Mouse (Mus musculus) heart, embryonic 13.5 days (tissue): ENCODE measurements around the gene Sidt2. TPM values are rescaled to one million over a fixed set of nuclear protein-coding genes. Genes with fewer than 3 reads are reported as not detected.

Experiments
- ATAC-seq: fragments of 200-750 bp; cut with Nextera tagmentation; 2 replicates; pipeline ENCODE4 v1.8.0; 2017; ENCODE audit warnings: moderate TSS enrichment; ENCODE audit not compliant: insufficient number of reproducible peaks, low FRiP score, low TSS enrichment; ENCODE audit errors: extremely low read depth
- H3K27ac ChIP-seq: fragments of 300-500 bp; sonication (generic); replicated peaks from 2 replicates; pipeline ENCODE4 v1.5.1; 2015; ENCODE audit warnings: moderate library complexity, mild to moderate bottlenecking, inconsistent platforms
- H3K27me3 ChIP-seq: fragments of 300-500 bp; sonication (generic); replicated peaks from 2 replicates; pipeline ENCODE4 v1.6.1; 2015; ENCODE audit warnings: mild to moderate bottlenecking, inconsistent platforms
- H3K36me3 ChIP-seq: fragments of 300-500 bp; sonication (generic); 2 replicates; pipeline ENCODE4 v1.6.1; 2015; ENCODE audit warnings: mild to moderate bottlenecking, inconsistent platforms
- H3K4me1 ChIP-seq: fragments of 300-500 bp; sonication (generic); 2 replicates; pipeline ENCODE4 v1.6.1; 2015; ENCODE audit warnings: inconsistent platforms
- H3K4me2 ChIP-seq: fragments of 300-500 bp; sonication (generic); 2 replicates; pipeline ENCODE4 v1.6.1; 2015; ENCODE audit warnings: inconsistent platforms, mild to moderate bottlenecking, moderate library complexity
- H3K4me3 ChIP-seq: fragments of 300-500 bp; sonication (generic); 2 replicates; pipeline ENCODE4 v1.5.1; 2015; ENCODE audit warnings: moderate library complexity, mild to moderate bottlenecking, inconsistent platforms
- H3K9ac ChIP-seq: fragments of 300-500 bp; sonication (generic); 2 replicates; pipeline ENCODE4 v1.6.1; 2015; ENCODE audit warnings: inconsistent platforms, mild to moderate bottlenecking, moderate library complexity
- H3K9me3 ChIP-seq: fragments of 300-500 bp; sonication (generic); 2 replicates; pipeline ENCODE4 v1.6.1; 2016; ENCODE audit warnings: inconsistent platforms
- WGBS: fragments of 180-500 bp; shearing (Covaris S2); methylation state at CpG from one replicate; pipeline ENCODE4 v1.1.7; 2015; ENCODE audit warnings: mixed read lengths; 5-methylcytosine and 5-hydroxymethylcytosine counted together
- polyA plus RNA-seq: library from polyadenylated mRNA; unstranded; fragments of >200 nt; fragmentation: Nextera tagmentation; extraction: Ambion mirVana; gene quantifications from 2 replicates; pipeline ENCODE4 v1.2.1, GENCODE M21; 2015

Sidt2 gene
- polyA plus RNA-seq, 1 experiment from 2014 or later, result 35.5 TPM

DNA sequence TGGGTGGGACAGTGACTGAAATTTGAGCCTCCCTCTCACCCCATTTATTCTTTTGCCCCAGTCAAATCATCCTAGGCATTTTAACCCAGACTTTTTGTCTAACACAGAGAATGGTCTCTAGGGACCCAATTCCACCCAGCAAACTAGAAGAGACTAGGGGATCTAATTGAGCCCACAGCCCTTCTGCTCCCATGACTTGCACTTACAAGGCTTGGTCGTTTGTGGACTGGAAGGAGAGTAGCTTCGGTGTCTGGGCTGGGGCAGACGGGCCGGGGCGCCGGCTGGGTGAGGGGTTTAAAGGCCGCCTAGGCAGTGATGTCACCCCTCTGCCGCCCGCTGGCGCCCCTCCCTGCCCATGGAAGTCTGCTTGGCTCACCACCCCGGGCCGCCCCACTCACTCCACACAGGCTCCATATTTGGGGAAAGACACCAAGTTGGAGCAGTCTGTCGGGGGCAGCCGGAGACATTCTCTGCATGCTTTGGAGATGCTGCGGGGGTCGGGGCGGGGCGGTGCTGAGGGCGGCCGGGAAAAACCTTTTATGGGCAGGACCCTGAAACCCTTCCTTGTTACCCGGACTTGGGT is 19.3 kb downstream of the Sidt2 start, which contains the start of gene Tagln:
Gene Tagln, minus strand, starts transcription at position 431 of the 583 bp plus-strand sequence.
- Histone ChIP-seq H3K27ac (peak within 1 kb of the TSS; percentile 60), H3K4me3 (peak within 1 kb of the TSS; percentile 48), H3K4me2 (peak within 1 kb of the TSS; percentile 73), H3K9me3 (no peaks in the 10 kb centered on the region), H3K36me3 (peaks cover 35% of the 10 kb centered on the region), H3K27me3 (no peaks in the 10 kb centered on the region), H3K4me1 (peaks cover 46% of the 10 kb centered on the region), H3K9ac (peak within 1 kb of the TSS; percentile 70)
- 2% methylated on average over 21 of the region's 21 CpGs for WGBS
- ATAC-seq, result peak; percentile 45; the same call in 1 of the 2 replicates

DNA sequence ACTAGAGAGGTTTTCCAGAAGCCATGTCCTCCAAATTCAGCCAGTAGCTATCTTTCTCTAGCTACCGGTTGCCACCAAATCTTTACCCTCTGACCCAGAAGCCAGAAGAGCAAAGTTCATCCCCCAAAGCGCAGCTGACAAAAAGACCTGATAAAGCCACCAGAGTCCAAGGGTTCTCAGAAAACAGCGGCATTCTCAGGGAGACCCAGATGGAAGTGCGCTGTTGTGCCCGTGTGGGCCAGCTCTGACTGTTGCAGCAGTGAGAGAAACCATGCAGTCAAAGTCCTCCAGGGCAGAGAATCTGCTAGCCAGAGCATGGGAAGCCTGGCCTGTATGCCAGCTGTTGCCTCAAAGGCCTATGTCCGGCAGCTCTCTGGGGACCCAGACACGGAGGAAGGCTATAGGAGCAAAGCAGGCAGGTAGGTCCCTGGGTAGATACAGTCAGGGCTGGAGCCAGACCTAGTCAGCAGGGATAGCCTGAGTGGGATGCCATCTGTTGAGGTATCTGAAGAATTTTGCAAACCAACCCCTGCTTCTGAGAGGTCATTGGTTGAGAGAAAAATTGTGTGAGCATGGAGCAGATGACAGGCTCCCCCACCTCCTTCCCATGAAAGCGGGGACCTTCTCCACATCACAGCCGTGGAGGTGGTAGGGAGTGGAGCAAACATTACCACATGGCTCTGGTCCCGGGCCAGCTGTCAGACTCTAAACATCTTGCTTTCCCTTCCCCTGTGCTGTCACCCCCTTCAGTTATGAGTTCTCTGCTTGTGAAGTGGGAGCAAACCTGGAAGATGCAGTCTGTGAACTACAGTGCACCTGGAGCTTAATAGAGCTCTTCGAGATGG is 22.3 kb downstream of the Sidt2 start:
- H3K27ac ChIP-seq, result peak overlapping the region; percentile 8; the same call in 1 of the 2 replicates
- no peaks in the 10 kb centered on the region for H3K27me3 ChIP-seq
- 47% methylated on average over 11 of the region's 11 CpGs for WGBS
- H3K9me3 ChIP-seq, result no peaks in the 10 kb centered on the region
- peak overlapping the region; percentile 73 for H3K4me2 ChIP-seq
- H3K36me3 ChIP-seq, result peaks cover 40% of the 10 kb centered on the region
- H3K4me1 ChIP-seq, result peaks cover 46% of the 10 kb centered on the region
- ATAC-seq, result no peak
- peak overlapping the region; percentile 64 for H3K9ac ChIP-seq
- H3K4me3 ChIP-seq, result peak overlapping the region; percentile 48

DNA sequence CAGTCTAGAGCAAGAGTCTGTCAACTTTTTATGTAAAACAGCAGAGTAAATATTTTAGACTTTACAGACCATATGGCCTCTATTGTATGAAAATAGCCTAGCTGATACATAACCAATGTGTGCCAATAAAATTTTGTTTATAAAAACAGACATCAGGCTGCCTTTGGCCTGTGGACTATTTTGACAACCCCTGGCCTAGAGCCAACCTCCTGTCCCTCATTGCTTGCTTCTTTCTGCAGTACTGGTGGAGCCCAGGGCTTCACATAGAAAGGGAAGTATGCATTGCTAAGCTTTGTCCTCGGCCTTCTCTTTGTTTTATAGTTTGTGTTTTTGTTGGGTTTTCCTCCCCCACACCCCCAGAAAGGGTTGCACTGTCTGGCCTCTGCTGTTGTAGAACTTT is 23.1 kb downstream of the Sidt2 start:
- H3K4me2 ChIP-seq, result no peak overlapping the region
- 0 out of 2 replicates have a peak overlapping the region, but pooled peaks have one; percentile 9 for H3K27ac ChIP-seq
- H3K9ac ChIP-seq, result no peak overlapping the region
- no peaks in the 10 kb centered on the region for H3K27me3 ChIP-seq
- H3K4me3 ChIP-seq, result no peak overlapping the region
- peaks cover 48% of the 10 kb centered on the region for H3K36me3 ChIP-seq
- peaks cover 46% of the 10 kb centered on the region for H3K4me1 ChIP-seq
- 67% methylated on average over 1 of the region's 1 CpGs for WGBS
- ATAC-seq, result no peak
- H3K9me3 ChIP-seq, result no peaks in the 10 kb centered on the region

DNA sequence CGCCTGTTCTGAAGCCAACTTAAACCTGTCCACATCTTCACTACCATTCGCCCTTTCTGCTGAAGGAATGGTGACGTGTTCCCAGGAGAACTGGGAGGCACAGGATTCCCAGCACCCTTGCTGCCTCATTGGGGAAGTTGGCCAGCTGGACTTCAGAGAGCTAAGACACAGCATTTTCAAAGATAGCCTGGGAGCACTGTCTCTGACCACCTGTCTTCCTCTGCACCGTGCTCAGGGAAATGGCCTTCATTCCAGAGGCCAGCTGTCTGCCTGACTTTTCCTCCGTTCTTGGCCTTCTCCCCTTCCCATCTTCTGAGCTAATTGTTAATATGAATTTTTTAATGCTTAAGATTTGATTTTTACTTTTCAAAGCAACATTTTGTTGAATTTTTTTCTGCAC is 25.8 kb downstream of the Sidt2 start:
- H3K27ac ChIP-seq, result no peak overlapping the region
- no peak for ATAC-seq
- peaks cover 24% of the 10 kb centered on the region for H3K4me1 ChIP-seq
- H3K4me2 ChIP-seq, result no peak overlapping the region
- H3K4me3 ChIP-seq, result no peak overlapping the region
- H3K36me3 ChIP-seq, result peaks cover 72% of the 10 kb centered on the region
- H3K9me3 ChIP-seq, result no peaks in the 10 kb centered on the region
- no peaks in the 10 kb centered on the region for H3K27me3 ChIP-seq
- H3K9ac ChIP-seq, result no peak overlapping the region
- 75% methylated on average over 5 of the region's 5 CpGs for WGBS

DNA sequence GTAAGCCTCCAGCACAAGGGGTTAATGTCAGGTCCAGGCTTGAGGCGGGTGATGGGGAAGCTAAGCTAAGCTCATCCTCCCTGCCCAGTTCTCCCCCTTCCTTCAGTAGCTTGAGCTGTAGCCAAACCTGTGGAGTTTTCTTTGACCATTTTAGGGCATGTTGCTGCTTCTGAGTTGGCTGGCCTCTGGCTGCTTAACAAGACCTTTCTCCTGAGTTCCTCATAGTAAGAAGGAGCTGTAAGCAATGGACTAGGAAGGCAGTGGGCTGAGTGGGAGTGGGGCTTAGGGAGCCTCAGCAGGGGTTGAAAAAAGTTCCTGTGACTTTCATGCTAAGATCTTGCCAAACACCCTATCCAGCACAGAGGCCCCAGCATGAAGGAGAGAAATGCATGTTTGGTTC is 35.2 kb downstream of the Sidt2 start:
- no peak overlapping the region for H3K4me2 ChIP-seq
- peaks cover 91% of the 10 kb centered on the region for H3K36me3 ChIP-seq
- H3K4me1 ChIP-seq, result no peaks in the 10 kb centered on the region
- H3K27me3 ChIP-seq, result no peaks in the 10 kb centered on the region
- 33% methylated on average over 1 of the region's 1 CpGs for WGBS
- no peak for ATAC-seq
- H3K9ac ChIP-seq, result no peak overlapping the region
- 0 out of 2 replicates have a peak overlapping the region, but pooled peaks have one; percentile 42 for H3K27ac ChIP-seq
- H3K4me3 ChIP-seq, result no peak overlapping the region
- no peaks in the 10 kb centered on the region for H3K9me3 ChIP-seq

DNA sequence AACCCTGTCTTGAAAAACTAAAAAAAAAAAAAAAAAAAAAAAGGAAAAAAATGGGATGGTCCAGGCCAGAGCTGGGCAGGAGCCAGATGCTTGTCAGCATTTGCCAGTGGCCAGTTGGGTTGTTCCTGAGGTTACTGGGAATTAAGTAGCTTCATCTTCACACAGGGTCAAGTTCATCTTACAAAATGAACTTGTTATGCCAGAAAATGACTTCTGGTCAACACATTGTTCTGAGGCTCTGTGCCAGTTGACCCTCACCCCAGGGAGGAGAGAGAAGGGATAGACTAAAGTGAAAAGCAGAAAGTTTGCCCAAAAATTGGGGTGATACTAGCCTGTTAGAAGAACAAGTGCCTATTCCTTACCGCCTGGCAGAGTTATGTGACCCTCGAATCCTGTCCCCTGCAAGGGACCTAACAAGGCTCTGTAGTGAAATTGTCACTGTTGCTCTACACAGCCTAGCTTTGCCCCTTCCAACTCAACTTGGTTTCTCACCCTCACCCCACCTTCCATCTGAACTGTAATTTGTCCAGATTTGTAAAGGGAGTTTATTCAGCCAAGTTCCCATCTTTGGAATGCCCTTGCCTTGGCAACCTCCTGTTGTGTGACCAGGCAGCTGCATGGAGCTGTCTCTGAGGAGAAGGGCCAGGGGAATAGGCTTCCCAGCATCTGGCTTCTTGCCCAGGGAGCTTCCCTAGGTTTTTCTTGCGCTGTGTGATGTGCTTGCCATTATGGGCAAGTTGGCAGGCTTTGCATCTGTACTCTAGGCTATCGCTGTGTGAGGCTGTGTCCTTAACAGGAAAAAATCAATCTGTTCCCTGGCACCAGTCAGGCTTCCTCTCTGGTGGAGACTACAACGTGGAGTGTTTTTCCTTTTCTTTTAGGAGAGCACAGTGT is 37.8 kb downstream of the Sidt2 start:
- no peak for ATAC-seq
- peaks cover 95% of the 10 kb centered on the region for H3K36me3 ChIP-seq
- no peak overlapping the region for H3K4me3 ChIP-seq
- H3K4me1 ChIP-seq, result no peaks in the 10 kb centered on the region
- H3K27me3 ChIP-seq, result no peaks in the 10 kb centered on the region
- no peaks in the 10 kb centered on the region for H3K9me3 ChIP-seq
- 83% methylated on average over 5 of the region's 5 CpGs for WGBS
- 0 out of 2 replicates have a peak overlapping the region, but pooled peaks have one; percentile 24 for H3K9ac ChIP-seq
- H3K4me2 ChIP-seq, result no peak overlapping the region
- no peak overlapping the region for H3K27ac ChIP-seq

DNA sequence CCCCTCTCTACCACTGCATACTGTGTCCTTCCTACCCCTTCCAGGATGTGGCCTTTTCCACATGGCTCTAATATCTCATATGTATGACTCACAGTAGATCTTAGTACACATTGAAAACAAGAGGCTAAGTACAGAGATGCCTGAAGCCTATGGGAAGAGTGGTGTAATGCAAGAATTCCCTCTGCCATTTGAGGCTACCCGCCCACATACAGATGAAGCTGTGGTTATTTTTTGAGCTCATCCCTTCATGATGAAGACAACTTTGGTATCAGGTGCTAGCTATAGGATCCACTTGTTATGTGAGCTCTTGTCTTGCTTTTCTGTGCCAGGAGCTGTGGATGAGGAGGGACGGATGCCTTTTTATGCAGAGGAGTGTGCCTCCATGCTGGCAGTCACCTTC is 39.4 kb downstream of the Sidt2 start:
- Histone ChIP-seq H3K27ac (no peak overlapping the region), H3K4me2 (no peak overlapping the region), H3K27me3 (no peaks in the 10 kb centered on the region), H3K36me3 (peaks cover 98% of the 10 kb centered on the region), H3K9me3 (no peaks in the 10 kb centered on the region), H3K4me1 (no peaks in the 10 kb centered on the region), H3K4me3 (no peak overlapping the region), H3K9ac (no peak overlapping the region)
- 82% methylated on average over 2 of the region's 2 CpGs for WGBS
- no peak for ATAC-seq

DNA sequence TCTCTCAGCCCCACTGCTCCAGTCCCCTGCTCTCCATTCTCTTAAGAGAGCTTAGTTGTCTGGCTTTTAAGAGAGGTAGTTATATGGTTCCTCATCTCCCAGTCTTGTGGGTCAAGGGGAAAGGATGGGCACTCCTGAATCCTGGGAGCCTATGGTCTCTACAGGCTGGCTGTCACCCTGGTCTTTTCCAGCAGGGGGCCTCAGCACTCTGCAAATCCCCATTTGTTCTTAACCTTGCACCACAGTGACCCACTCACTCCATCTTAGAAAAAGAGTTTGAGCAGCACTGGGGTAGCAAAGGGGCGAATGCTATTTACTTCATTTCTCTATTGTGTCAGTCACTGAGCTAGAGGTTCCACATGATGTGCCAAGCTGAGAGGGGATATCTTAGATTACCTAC is 43.4 kb downstream of the Sidt2 start:
- no peaks in the 10 kb centered on the region for H3K9me3 ChIP-seq
- ATAC-seq, result no peak
- no peak overlapping the region for H3K27ac ChIP-seq
- peaks cover 83% of the 10 kb centered on the region for H3K36me3 ChIP-seq
- WGBS, result 61% methylated on average over 1 of the region's 1 CpGs
- no peak overlapping the region for H3K4me3 ChIP-seq
- H3K27me3 ChIP-seq, result no peaks in the 10 kb centered on the region
- H3K9ac ChIP-seq, result no peak overlapping the region
- no peak overlapping the region for H3K4me2 ChIP-seq
- peaks cover 14% of the 10 kb centered on the region for H3K4me1 ChIP-seq

DNA sequence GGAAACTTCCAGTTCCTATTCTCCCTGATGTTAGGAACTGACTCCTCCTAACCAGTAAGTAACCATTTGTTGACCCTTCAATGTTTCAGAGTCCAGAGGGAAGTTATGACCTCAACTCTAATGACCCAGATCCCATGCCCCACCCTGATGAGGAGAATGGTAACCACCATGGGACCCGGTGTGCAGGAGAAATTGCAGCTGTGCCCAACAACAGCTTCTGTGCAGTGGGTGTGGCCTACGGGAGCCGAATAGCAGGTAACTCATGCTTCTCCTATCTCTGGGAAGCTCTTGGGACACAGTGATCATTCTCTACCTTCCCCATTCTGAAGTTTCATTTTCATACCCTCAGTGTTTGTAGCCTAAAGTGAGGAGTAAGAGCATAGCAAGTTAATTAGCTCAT is 44.1 kb downstream of the Sidt2 start:
- Histone ChIP-seq H3K27me3 (no peaks in the 10 kb centered on the region), H3K4me2 (no peak overlapping the region), H3K4me1 (peaks cover 14% of the 10 kb centered on the region), H3K27ac (no peak overlapping the region), H3K9ac (no peak overlapping the region), H3K36me3 (peaks cover 76% of the 10 kb centered on the region), H3K9me3 (no peaks in the 10 kb centered on the region), H3K4me3 (no peak overlapping the region)
- ATAC-seq, result no peak
- 87% methylated on average over 3 of the region's 3 CpGs for WGBS

DNA sequence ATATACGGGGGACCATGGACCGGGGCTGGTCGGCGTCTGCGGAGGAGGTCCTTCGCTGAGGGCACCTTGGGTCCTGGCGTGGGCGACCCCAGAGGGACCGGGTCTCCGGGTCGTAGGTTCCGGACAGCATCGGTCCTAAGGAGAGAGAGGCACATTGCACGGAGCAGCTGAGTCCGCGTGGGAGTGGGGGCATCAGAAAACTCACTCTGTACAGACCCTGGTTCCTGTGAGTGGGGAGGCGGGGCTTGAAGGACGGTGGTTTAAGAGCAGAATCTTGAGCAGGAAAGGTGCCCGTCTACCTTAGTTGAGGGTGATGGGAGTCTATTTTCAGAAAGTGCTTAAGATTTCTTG is 48.0 kb downstream of the Sidt2 start:
- WGBS, result under 1% methylated on average over 19 of the region's 19 CpGs
- Histone ChIP-seq H3K27ac (peak overlapping the region; percentile 98), H3K4me3 (peak overlapping the region; percentile 74), H3K9me3 (no peaks in the 10 kb centered on the region), H3K27me3 (no peaks in the 10 kb centered on the region), H3K9ac (peak overlapping the region; percentile 98), H3K4me1 (peaks cover 26% of the 10 kb centered on the region), H3K36me3 (peaks cover 55% of the 10 kb centered on the region), H3K4me2 (peak overlapping the region; percentile 78)
- peak; percentile 4; the same call in 1 of the 2 replicates for ATAC-seq
